Mouse (Mus musculus) stomach, postnatal 0 days (tissue): ENCODE data around the gene Actr1a. TPM values are rescaled to one million over a fixed set of nuclear protein-coding genes. Genes with fewer than 3 reads are reported as not detected.
A peak's percentile ranks its signal among the peaks of the same experiment; 100 is the strongest.

Experiments used
- ATAC-seq: fragments of 200-750 bp; cut with Nextera tagmentation; 2 replicates; pipeline ENCODE4 v1.8.0; 2017; ENCODE audit not compliant: low FRiP score, low TSS enrichment
- DNase-seq: peaks from one replicate; pipeline ENCODE4 v3.0.0-alpha.2; 2016; ENCODE audit warnings: low spot score
- H3K27ac ChIP-seq: fragments of 300-500 bp; sonication (generic); replicated peaks from 2 replicates; pipeline ENCODE4 v1.5.1; 2014; ENCODE audit warnings: mild to moderate bottlenecking, control low read depth
- H3K27me3 ChIP-seq: fragments of 300-500 bp; sonication (generic); 2 replicates; pipeline ENCODE4 v1.6.1; 2014; ENCODE audit warnings: low read length; ENCODE audit not compliant: control insufficient read depth, insufficient read depth
- H3K36me3 ChIP-seq: fragments of 300-500 bp; sonication (generic); 2 replicates; pipeline ENCODE4 v1.6.1; 2014; ENCODE audit warnings: low read length, mixed read lengths; ENCODE audit not compliant: control insufficient read depth, insufficient read depth
- H3K4me1 ChIP-seq: fragments of 300-500 bp; sonication (generic); replicated peaks from 2 replicates; pipeline ENCODE4 v1.6.1; 2014; ENCODE audit warnings: antibody characterized with exemption; ENCODE audit not compliant: control insufficient read depth, insufficient read depth
- H3K4me2 ChIP-seq: fragments of 300-500 bp; sonication (generic); replicated peaks from 2 replicates; pipeline ENCODE4 v1.6.1; 2014; ENCODE audit warnings: low read depth, mild to moderate bottlenecking, control low read depth, moderate library complexity
- H3K4me3 ChIP-seq: fragments of 300-500 bp; sonication (generic); 2 replicates; pipeline ENCODE4 v1.5.1; 2014; ENCODE audit warnings: low read depth, low read length, control low read depth
- H3K9ac ChIP-seq: fragments of 300-500 bp; sonication (generic); 2 replicates; pipeline ENCODE4 v1.6.1; 2014; ENCODE audit warnings: mild to moderate bottlenecking, low read length, control low read depth, mixed read lengths
- H3K9me3 ChIP-seq: fragments of 300-500 bp; sonication (generic); 2 replicates; pipeline ENCODE4 v1.6.1; 2016; ENCODE audit warnings: low read length; ENCODE audit not compliant: control insufficient read depth
- CTCF ChIP-seq: IDR thresholded peaks from 2 replicates; pipeline ENCODE4 v1.5.1; 2016; ENCODE audit warnings: antibody characterized with exemption, low read depth, mild to moderate bottlenecking, moderate library complexity
- EP300 ChIP-seq: optimal IDR thresholded peaks from 2 replicates; pipeline ENCODE3; 2016; ENCODE audit warnings: antibody characterized with exemption
- WGBS: fragments of 180-500 bp; shearing (Covaris S2); extraction: QIAGEN DNeasy Blood & Tissue Kit; methylation state at CpG from one replicate; pipeline ENCODE4 v1.1.7; 2014; 5-methylcytosine and 5-hydroxymethylcytosine counted together
- polyA plus RNA-seq: library from polyadenylated mRNA; unstranded; fragments of >200 nt; fragmentation: Nextera tagmentation; extraction: Ambion mirVana; gene quantifications from 2 replicates; pipeline ENCODE4 v1.2.1, GENCODE M21; 2015

Actr1a gene
- polyA plus RNA-seq, 1 experiment from 2014 or later: 90.1 TPM

- TF ChIP-seq CTCF (no peak), EP300 (no peak)
- Histone ChIP-seq H3K9ac (no peak overlapping the region), H3K4me2 (no peak overlapping the region), H3K27me3 (no peaks in the 10 kb centered on the region), H3K4me3 (no peak overlapping the region), H3K27ac (no peak overlapping the region), H3K36me3 (no peaks in the 10 kb centered on the region), H3K4me1 (no peaks in the 10 kb centered on the region), H3K9me3 (no peaks in the 10 kb centered on the region)
- WGBS: 85% methylated on average over 23 of the region's 23 CpGs
- no peak for ATAC-seq
- DNase-seq: no peak
These were observed 27.6 kb downstream of the Actr1a start for GRCm38 (mm10) chr19:46367798-46368590.

DNA sequence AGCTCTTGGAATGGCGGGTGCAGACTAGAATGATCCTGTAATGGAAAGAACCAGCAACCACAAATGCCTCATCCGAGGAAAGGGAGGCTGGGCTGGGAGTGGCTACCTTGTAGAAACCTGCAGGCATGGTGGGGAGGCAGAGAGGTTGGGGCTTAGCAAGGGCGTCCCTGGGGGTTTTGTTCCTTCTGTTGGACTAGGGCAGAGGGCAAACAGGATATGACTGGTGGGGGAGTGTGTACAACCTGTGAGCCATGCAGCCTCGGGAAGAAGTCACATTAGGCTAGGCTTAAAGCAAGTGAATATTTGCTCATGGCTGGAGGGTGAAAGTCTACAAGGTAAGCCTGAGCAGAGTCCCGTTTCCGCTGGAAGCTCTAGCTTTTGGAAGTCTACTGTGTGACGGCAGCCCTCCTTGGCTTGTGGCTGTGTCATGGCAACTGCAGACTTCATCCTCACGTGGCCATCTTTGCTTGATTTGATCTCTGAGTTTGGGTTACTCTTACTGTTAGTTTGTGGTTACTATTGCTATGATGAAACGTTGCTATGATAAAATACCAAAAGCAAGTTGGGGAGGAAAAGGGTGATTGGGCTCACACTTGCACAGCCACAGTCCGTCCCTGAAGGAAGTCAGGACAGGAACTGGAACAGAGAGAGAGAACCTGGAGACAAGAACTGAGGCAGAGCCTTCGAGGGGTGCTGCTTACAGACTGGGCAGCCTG, 32.1 kb downstream of the Actr1a start:
- TF ChIP-seq CTCF (no peak), EP300 (no peak)
- Histone ChIP-seq H3K36me3 (no peaks in the 10 kb centered on the region), H3K9me3 (no peaks in the 10 kb centered on the region), H3K4me1 (no peaks in the 10 kb centered on the region), H3K27me3 (no peaks in the 10 kb centered on the region), H3K4me3 (no peak overlapping the region), H3K4me2 (no peak overlapping the region), H3K27ac (no peak overlapping the region), H3K9ac (no peak overlapping the region)
- ATAC-seq: no peak
- 69% methylated on average over 11 of the region's 11 CpGs for WGBS
- no peak for DNase-seq

- Histone ChIP-seq H3K9me3 (no peaks in the 10 kb centered on the region), H3K4me3 (no peak overlapping the region), H3K4me1 (no peaks in the 10 kb centered on the region), H3K36me3 (no peaks in the 10 kb centered on the region), H3K27ac (no peak overlapping the region), H3K9ac (no peak overlapping the region), H3K27me3 (no peaks in the 10 kb centered on the region), H3K4me2 (no peak overlapping the region)
- 84% methylated on average over 8 of the region's 8 CpGs for WGBS
- ATAC-seq: no peak
- TF ChIP-seq EP300 (no peak), CTCF (no peak)
- no peak for DNase-seq
These were observed 33.4 kb downstream of the Actr1a start for GRCm38 (mm10) chr19:46362104-46362503.

DNA sequence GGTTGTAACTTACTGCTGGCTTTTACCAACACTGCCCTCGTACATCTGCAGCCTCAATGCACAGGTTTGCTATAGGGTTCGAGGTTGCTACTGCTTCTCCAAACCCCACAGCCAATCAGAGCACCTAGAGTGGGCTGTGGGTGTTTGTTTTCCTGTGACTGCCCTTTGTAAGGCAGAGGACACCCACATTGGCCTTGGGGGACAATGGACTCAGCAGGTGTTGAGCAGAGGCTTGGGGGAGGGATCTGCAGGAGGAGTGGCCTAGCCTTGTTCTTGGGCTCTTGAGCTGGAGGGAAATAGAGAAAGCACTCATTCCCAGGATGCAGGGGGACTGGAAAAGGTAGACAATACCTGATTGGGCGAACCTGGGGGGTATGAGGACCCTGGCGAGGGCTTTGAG, 37.2 kb downstream of the Actr1a start:
- H3K4me2 ChIP-seq: peak overlapping the region; percentile 80; the same call in 1 of the 2 replicates
- H3K36me3 ChIP-seq: no peaks in the 10 kb centered on the region
- H3K27me3 ChIP-seq: no peaks in the 10 kb centered on the region
- ATAC-seq (peak; percentile 33; the same call in 1 of the 2 replicates), DNase-seq (peak; percentile 26)
- H3K27ac ChIP-seq: peak overlapping the region; percentile 79
- no peak overlapping the region for H3K4me3 ChIP-seq
- 53% methylated on average over 4 of the region's 4 CpGs for WGBS
- no peaks in the 10 kb centered on the region for H3K4me1 ChIP-seq
- no peak overlapping the region for H3K9ac ChIP-seq
- H3K9me3 ChIP-seq: no peaks in the 10 kb centered on the region
- TF ChIP-seq CTCF (no peak), EP300 (no peak)

GRCm38 (mm10) chr19:46357344-46358280, 37.9 kb downstream of the Actr1a start:
- H3K9me3 ChIP-seq: no peaks in the 10 kb centered on the region
- H3K27ac ChIP-seq: peak overlapping the region; percentile 79
- no peaks in the 10 kb centered on the region for H3K4me1 ChIP-seq
- peak overlapping the region; percentile 80 for H3K4me2 ChIP-seq
- no peaks in the 10 kb centered on the region for H3K27me3 ChIP-seq
- DNase-seq: peak; percentile 67
- peak; percentile 78 for ATAC-seq
- TF ChIP-seq EP300: no peak
- TF ChIP-seq CTCF: no peak
- peak overlapping the region; percentile 49 for H3K4me3 ChIP-seq
- H3K36me3 ChIP-seq: no peaks in the 10 kb centered on the region
- H3K9ac ChIP-seq: peak overlapping the region; percentile 61
- WGBS: 15% methylated on average over 25 of the region's 25 CpGs
